Mouse (Mus musculus) mouse trophoblast stem cell (cell line): Measurements from ENCODE around the gene Srsf6.

Experiments used
- in situ Hi-C, 2 experiments: fragments of 300-500 bp; cut with MseI, MboI; formaldehyde crosslinking; loops; 2 replicates in 1 of 2; 3 replicates in 1 of 2; pipeline ENCODE4 v1.15.1; 2025

Srsf6 gene

GRCm38 (mm10) chr2:162984381-162984780 lies 53.1 kb downstream of the Srsf6 start:
- in situ Hi-C loops: no loop called here

DNA sequence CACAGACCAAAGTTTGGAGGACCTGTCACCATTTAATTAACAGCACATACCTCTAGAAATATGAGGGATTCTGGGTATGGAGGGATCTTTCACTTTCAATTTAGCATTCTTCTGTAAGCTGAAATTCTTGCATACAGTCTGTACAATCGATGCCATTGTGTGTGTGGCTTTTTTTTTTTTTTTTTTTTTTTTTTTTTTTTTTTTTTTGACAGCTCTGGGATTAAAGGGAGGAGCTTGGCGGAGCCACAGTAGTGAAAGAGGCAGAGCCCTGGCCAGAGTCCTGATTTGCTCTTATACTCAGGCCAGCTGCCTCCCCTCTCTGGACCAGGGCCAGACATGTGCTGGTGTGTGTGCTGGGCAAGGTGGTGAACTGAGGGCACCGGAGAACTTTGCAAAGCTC lies 54.6 kb downstream of the Srsf6 start:
- in situ Hi-C loops: no loop called here
